Mouse (Mus musculus): ENCODE data around the gene Mcrip1. TPM values are rescaled to one million over a fixed set of nuclear protein-coding genes. Genes with fewer than 3 reads are reported as not detected.

The Mcrip1 gene
- polyA plus RNA-seq, 1 experiment from 2014 or later, result 256 TPM

- Histone ChIP-seq H3K4me1 (replicated peaks; ENCODE audit: control insufficient read depth, insufficient read depth, low read length) (no peaks in the 10 kb centered on the region; the same call in 1 of the 2 replicates), H3K4me3 (ENCODE audit: low read depth, low read length) (no peak overlapping the region), H3K9me3 (ENCODE audit: control insufficient read depth, low read length) (no peaks in the 10 kb centered on the region), H3K9ac (ENCODE audit: low read depth, low read length) (no peak overlapping the region), H3K4me2 (replicated peaks; ENCODE audit: low read depth, low read length) (no peak overlapping the region), H3K27me3 (ENCODE audit: control insufficient read depth, insufficient read depth, low read length) (no peaks in the 10 kb centered on the region), H3K27ac (ENCODE audit: low read depth, low read length) (no peak overlapping the region), H3K36me3 (ENCODE audit: control insufficient read depth, insufficient read depth, low read length) (0 out of 2 replicates have a peak, but pooled peaks cover 7% of the 10 kb centered on the region)
- no peak for ATAC-seq (ENCODE audit: low FRiP score)
- no peak for DNase-seq (ENCODE audit: low spot score)
- WGBS, result 91% methylated on average over 6 of the region's 6 CpGs
Observed at GRCm38 (mm10) chr11:120542376-120542775, 7.2 kb downstream of the Mcrip1 start.

GRCm38 (mm10) chr11:120541907-120542306, 7.6 kb downstream of the Mcrip1 start:
- DNase-seq (ENCODE audit: low spot score) (peak; percentile 35), ATAC-seq (ENCODE audit: low FRiP score) (no peak)
- H3K36me3 ChIP-seq (ENCODE audit: control insufficient read depth, insufficient read depth, low read length), result 0 out of 2 replicates have a peak, but pooled peaks cover 7% of the 10 kb centered on the region
- H3K4me3 ChIP-seq (ENCODE audit: low read depth, low read length), result no peak overlapping the region
- H3K4me1 ChIP-seq (replicated peaks; ENCODE audit: control insufficient read depth, insufficient read depth, low read length), result no peaks in the 10 kb centered on the region; the same call in 1 of the 2 replicates
- WGBS, result 30% methylated on average over 4 of the region's 4 CpGs
- H3K27me3 ChIP-seq (ENCODE audit: control insufficient read depth, insufficient read depth, low read length), result no peaks in the 10 kb centered on the region
- no peaks in the 10 kb centered on the region for H3K9me3 ChIP-seq (ENCODE audit: control insufficient read depth, low read length)
- no peak overlapping the region for H3K4me2 ChIP-seq (replicated peaks; ENCODE audit: low read depth, low read length)
- no peak overlapping the region for H3K9ac ChIP-seq (ENCODE audit: low read depth, low read length)
- no peak overlapping the region for H3K27ac ChIP-seq (ENCODE audit: low read depth, low read length)

- ATAC-seq (ENCODE audit: low FRiP score), result peak; percentile 71
- no peak overlapping the region for H3K4me3 ChIP-seq (ENCODE audit: low read depth, low read length)
Observed at GRCm38 (mm10) chr11:120539285-120540014, 10.1 kb downstream of the Mcrip1 start.

GRCm38 (mm10) chr11:120538955-120539284, 10.6 kb downstream of the Mcrip1 start:
- Histone ChIP-seq H3K4me1 (replicated peaks; ENCODE audit: control insufficient read depth, insufficient read depth, low read length) (no peaks in the 10 kb centered on the region; the same call in 1 of the 2 replicates), H3K4me2 (replicated peaks; ENCODE audit: low read depth, low read length) (no peak overlapping the region), H3K27me3 (ENCODE audit: control insufficient read depth, insufficient read depth, low read length) (no peaks in the 10 kb centered on the region), H3K4me3 (ENCODE audit: low read depth, low read length) (no peak overlapping the region), H3K27ac (ENCODE audit: low read depth, low read length) (peak overlapping the region; percentile 4; the same call in 1 of the 2 replicates), H3K36me3 (ENCODE audit: control insufficient read depth, insufficient read depth, low read length) (0 out of 2 replicates have a peak, but pooled peaks cover 4% of the 10 kb centered on the region), H3K9me3 (ENCODE audit: control insufficient read depth, low read length) (no peaks in the 10 kb centered on the region), H3K9ac (ENCODE audit: low read depth, low read length) (no peak overlapping the region)
- ATAC-seq (ENCODE audit: low FRiP score) (no peak), DNase-seq (ENCODE audit: low spot score) (peak; percentile 18)
- WGBS, result 58% methylated on average over 8 of the region's 8 CpGs

More at GRCm38 (mm10) chr11:120539285-120540014, 10.1 kb downstream of the Mcrip1 start:
- H3K36me3 ChIP-seq (ENCODE audit: control insufficient read depth, insufficient read depth, low read length), result 0 out of 2 replicates have a peak, but pooled peaks cover 6% of the 10 kb centered on the region
- peak overlapping the region; percentile 48; the same call in 1 of the 2 replicates for H3K27ac ChIP-seq (ENCODE audit: low read depth, low read length)
- H3K27me3 ChIP-seq (ENCODE audit: control insufficient read depth, insufficient read depth, low read length), result no peaks in the 10 kb centered on the region
- DNase-seq (ENCODE audit: low spot score), result peak; percentile 39
- no peak overlapping the region for H3K4me2 ChIP-seq (replicated peaks; ENCODE audit: low read depth, low read length)
- H3K4me1 ChIP-seq (replicated peaks; ENCODE audit: control insufficient read depth, insufficient read depth, low read length), result no peaks in the 10 kb centered on the region; the same call in 1 of the 2 replicates
- no peak overlapping the region; the same call in 1 of the 2 replicates for H3K9ac ChIP-seq (ENCODE audit: low read depth, low read length)
- no peaks in the 10 kb centered on the region for H3K9me3 ChIP-seq (ENCODE audit: control insufficient read depth, low read length)
- 28% methylated on average over 10 of the region's 10 CpGs for WGBS

GRCm38 (mm10) chr11:120538485-120538884, 11.0 kb downstream of the Mcrip1 start:
- DNase-seq (ENCODE audit: low spot score) (no peak), ATAC-seq (ENCODE audit: low FRiP score) (no peak)
- Histone ChIP-seq H3K36me3 (ENCODE audit: control insufficient read depth, insufficient read depth, low read length) (0 out of 2 replicates have a peak, but pooled peaks cover 2% of the 10 kb centered on the region), H3K4me2 (replicated peaks; ENCODE audit: low read depth, low read length) (no peak overlapping the region), H3K9ac (ENCODE audit: low read depth, low read length) (no peak overlapping the region), H3K4me3 (ENCODE audit: low read depth, low read length) (no peak overlapping the region), H3K27ac (ENCODE audit: low read depth, low read length) (peak overlapping the region; percentile 4; the same call in 1 of the 2 replicates), H3K4me1 (replicated peaks; ENCODE audit: control insufficient read depth, insufficient read depth, low read length) (no peaks in the 10 kb centered on the region; the same call in 1 of the 2 replicates), H3K9me3 (ENCODE audit: control insufficient read depth, low read length) (no peaks in the 10 kb centered on the region), H3K27me3 (ENCODE audit: control insufficient read depth, insufficient read depth, low read length) (0 out of 2 replicates have a peak, but pooled peaks cover under 1% of the 10 kb centered on the region)
- WGBS, result 87% methylated on average over 3 of the region's 3 CpGs

GRCm38 (mm10) chr11:120535804-120536203, 13.7 kb downstream of the Mcrip1 start:
- WGBS, result 75% methylated on average over 3 of the region's 3 CpGs
- Histone ChIP-seq H3K4me2 (replicated peaks; ENCODE audit: low read depth, low read length) (no peak overlapping the region), H3K36me3 (ENCODE audit: control insufficient read depth, insufficient read depth, low read length) (no peaks in the 10 kb centered on the region), H3K4me3 (ENCODE audit: low read depth, low read length) (no peak overlapping the region), H3K9ac (ENCODE audit: low read depth, low read length) (no peak overlapping the region), H3K27me3 (ENCODE audit: control insufficient read depth, insufficient read depth, low read length) (peaks cover 18% of the 10 kb centered on the region), H3K27ac (ENCODE audit: low read depth, low read length) (no peak overlapping the region), H3K4me1 (replicated peaks; ENCODE audit: control insufficient read depth, insufficient read depth, low read length) (peaks cover 3% of the 10 kb centered on the region; the same call in 1 of the 2 replicates), H3K9me3 (ENCODE audit: control insufficient read depth, low read length) (no peaks in the 10 kb centered on the region)
- DNase-seq (ENCODE audit: low spot score), result no peak
- ATAC-seq (ENCODE audit: low FRiP score), result no peak

GRCm38 (mm10) chr11:120535145-120535544, 14.4 kb downstream of the Mcrip1 start:
- H3K4me3 ChIP-seq (ENCODE audit: low read depth, low read length), result no peak overlapping the region
- H3K36me3 ChIP-seq (ENCODE audit: control insufficient read depth, insufficient read depth, low read length), result no peaks in the 10 kb centered on the region
- no peak overlapping the region for H3K27ac ChIP-seq (ENCODE audit: low read depth, low read length)
- peaks cover 3% of the 10 kb centered on the region for H3K4me1 ChIP-seq (replicated peaks; ENCODE audit: control insufficient read depth, insufficient read depth, low read length)
- H3K27me3 ChIP-seq (ENCODE audit: control insufficient read depth, insufficient read depth, low read length), result peaks cover 25% of the 10 kb centered on the region
- no peak overlapping the region for H3K9ac ChIP-seq (ENCODE audit: low read depth, low read length)
- no peak overlapping the region for H3K4me2 ChIP-seq (replicated peaks; ENCODE audit: low read depth, low read length)
- DNase-seq (ENCODE audit: low spot score), result no peak
- no peaks in the 10 kb centered on the region for H3K9me3 ChIP-seq (ENCODE audit: control insufficient read depth, low read length)
- 87% methylated on average over 3 of the region's 3 CpGs for WGBS
- no peak for ATAC-seq (ENCODE audit: low FRiP score)

GRCm38 (mm10) chr11:120534093-120534492, 15.4 kb downstream of the Mcrip1 start:
- Histone ChIP-seq H3K4me3 (ENCODE audit: low read depth, low read length) (no peak overlapping the region), H3K9ac (ENCODE audit: low read depth, low read length) (no peak overlapping the region), H3K4me1 (replicated peaks; ENCODE audit: control insufficient read depth, insufficient read depth, low read length) (peaks cover 3% of the 10 kb centered on the region), H3K36me3 (ENCODE audit: control insufficient read depth, insufficient read depth, low read length) (no peaks in the 10 kb centered on the region), H3K9me3 (ENCODE audit: control insufficient read depth, low read length) (no peaks in the 10 kb centered on the region), H3K27me3 (ENCODE audit: control insufficient read depth, insufficient read depth, low read length) (peaks cover 35% of the 10 kb centered on the region), H3K27ac (ENCODE audit: low read depth, low read length) (no peak overlapping the region), H3K4me2 (replicated peaks; ENCODE audit: low read depth, low read length) (no peak overlapping the region)
- WGBS, result 84% methylated on average over 8 of the region's 8 CpGs
- no peak for ATAC-seq (ENCODE audit: low FRiP score)
- no peak for DNase-seq (ENCODE audit: low spot score)

- DNase-seq (ENCODE audit: low spot score) (no peak), ATAC-seq (ENCODE audit: low FRiP score) (no peak)
- peaks cover 44% of the 10 kb centered on the region for H3K27me3 ChIP-seq (ENCODE audit: control insufficient read depth, insufficient read depth, low read length)
- no peak overlapping the region for H3K9ac ChIP-seq (ENCODE audit: low read depth, low read length)
- 28% methylated on average over 9 of the region's 9 CpGs for WGBS
- H3K4me3 ChIP-seq (ENCODE audit: low read depth, low read length), result no peak overlapping the region
- peaks cover 3% of the 10 kb centered on the region for H3K4me1 ChIP-seq (replicated peaks; ENCODE audit: control insufficient read depth, insufficient read depth, low read length)
- H3K4me2 ChIP-seq (replicated peaks; ENCODE audit: low read depth, low read length), result no peak overlapping the region
- no peaks in the 10 kb centered on the region for H3K9me3 ChIP-seq (ENCODE audit: control insufficient read depth, low read length)
- H3K36me3 ChIP-seq (ENCODE audit: control insufficient read depth, insufficient read depth, low read length), result no peaks in the 10 kb centered on the region
- H3K27ac ChIP-seq (ENCODE audit: low read depth, low read length), result no peak overlapping the region
Observed at GRCm38 (mm10) chr11:120531646-120532045, 17.9 kb downstream of the Mcrip1 start.

All from hindbrain, embryonic 11.5 days (tissue).